Mouse (Mus musculus): ENCODE data around the gene Cyp2u1.

Gene Cyp2u1

GRCm38 (mm10) chr3:131306255-131306654, 3.2 kb upstream of the Cyp2u1 start:
- no peak for DNase-seq (ENCODE audit: low read depth)

- DNase-seq (ENCODE audit: low read depth), result no peak
Observed at GRCm38 (mm10) chr3:131303320-131303714, 290 bp upstream of the Cyp2u1 start.

- DNase-seq (ENCODE audit: low read depth), result no peak
Observed at GRCm38 (mm10) chr3:131299908-131300307, 3.1 kb downstream of the Cyp2u1 start.

GRCm38 (mm10) chr3:131299078-131299477, 3.9 kb downstream of the Cyp2u1 start:
- DNase-seq (ENCODE audit: low read depth), result no peak

GRCm38 (mm10) chr3:131296893-131297292, 6.1 kb downstream of the Cyp2u1 start:
- no peak for DNase-seq (ENCODE audit: low read depth)

GRCm38 (mm10) chr3:131295513-131296200, 7.4 kb downstream of the Cyp2u1 start:
- no peak for DNase-seq (ENCODE audit: low read depth)

GRCm38 (mm10) chr3:131294503-131294902, 8.5 kb downstream of the Cyp2u1 start:
- no peak for DNase-seq (ENCODE audit: low read depth)

- no peak for DNase-seq (ENCODE audit: low read depth)
Observed at GRCm38 (mm10) chr3:131292959-131293358, 10.1 kb downstream of the Cyp2u1 start.

GRCm38 (mm10) chr3:131292349-131292748, 10.7 kb downstream of the Cyp2u1 start:
- no peak for DNase-seq (ENCODE audit: low read depth)

- no peak for DNase-seq (ENCODE audit: low read depth)
Observed at GRCm38 (mm10) chr3:131291890-131292289, 11.1 kb downstream of the Cyp2u1 start.

- DNase-seq (ENCODE audit: low read depth), result no peak
Observed at GRCm38 (mm10) chr3:131274151-131274550, 28.9 kb downstream of the Cyp2u1 start.

GRCm38 (mm10) chr3:131272374-131273100, 30.5 kb downstream of the Cyp2u1 start:
- no peak for DNase-seq (ENCODE audit: low read depth)

GRCm38 (mm10) chr3:131271559-131272373, 31.3 kb downstream of the Cyp2u1 start, which contains the start of gene Hadh:
Gene Hadh, minus strand, starts transcription at chr3:131272101.
- peak; percentile 68 for DNase-seq (ENCODE audit: low read depth)

- peak; percentile 30 for DNase-seq (ENCODE audit: low read depth)
Observed at GRCm38 (mm10) chr3:131271157-131271556, 31.9 kb downstream of the Cyp2u1 start.

GRCm38 (mm10) chr3:131270381-131270780, 32.6 kb downstream of the Cyp2u1 start:
- no peak for DNase-seq (ENCODE audit: low read depth)

- no peak for DNase-seq (ENCODE audit: low read depth)
Observed at GRCm38 (mm10) chr3:131266366-131267050, 36.5 kb downstream of the Cyp2u1 start.

- no peak for DNase-seq (ENCODE audit: low read depth)
Observed at GRCm38 (mm10) chr3:131265516-131265915, 37.5 kb downstream of the Cyp2u1 start.

- DNase-seq (ENCODE audit: low read depth), result no peak
Observed at GRCm38 (mm10) chr3:131263766-131264486, 39.1 kb downstream of the Cyp2u1 start.

- DNase-seq (ENCODE audit: low read depth), result no peak
Observed at GRCm38 (mm10) chr3:131260418-131260817, 42.6 kb downstream of the Cyp2u1 start.

GRCm38 (mm10) chr3:131259392-131259965, 43.5 kb downstream of the Cyp2u1 start:
- DNase-seq (ENCODE audit: low read depth), result no peak

GRCm38 (mm10) chr3:131258921-131259320, 44.1 kb downstream of the Cyp2u1 start:
- no peak for DNase-seq (ENCODE audit: low read depth)

Measured in c-Kit-positive CD71-negative TER-119-negative erythroid progenitor cells, embryonic 14.5 days (primary cell).